ENCODE assay signal across 21 mouse cellular contexts in the genomic region with DNA sequence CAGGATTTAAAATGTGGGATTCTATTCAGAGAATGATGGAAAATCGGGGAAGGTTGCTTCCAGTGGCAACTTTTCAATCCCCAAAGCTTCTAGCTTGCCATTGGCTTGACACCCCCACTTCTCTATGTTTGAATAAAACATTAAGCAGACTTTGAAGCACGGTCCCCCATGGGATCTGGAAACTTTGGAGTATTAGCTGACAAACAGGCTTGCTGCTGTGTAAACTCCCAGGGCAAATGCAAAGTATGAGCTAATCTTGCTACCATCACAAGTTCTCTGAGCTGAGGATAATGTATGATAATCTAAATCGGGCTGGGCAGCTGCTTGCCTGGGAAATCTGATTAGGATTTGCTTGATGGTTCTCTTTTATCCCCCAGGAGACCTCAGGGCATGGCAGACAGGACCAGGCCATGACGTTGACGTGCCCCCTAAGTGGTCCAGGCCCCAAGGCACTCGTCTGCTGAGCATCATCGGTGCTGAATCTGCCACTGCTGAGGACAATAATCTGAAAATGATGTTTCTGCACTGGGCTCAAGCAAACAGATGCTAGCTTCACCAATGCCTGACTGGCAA.
DNase-seq lines count a peak whose midpoint lies in the region; ATAC-seq lines count a peak whose summit lies in the region.
"Had no signal": no experiment of that assay in that cellular context is flagged by ENCODE, and none has a peak within 500 bp of the region (broad histone marks: within the 10 kb centered on the region; RNA-seq: fewer than 3 reads in every experiment).

No protein-coding gene starts in this region.

- no peak overlapping the region for H3K27ac ChIP-seq in forebrain, embryonic 16.5 days (ENCODE audit: low read length)
- H3K27ac ChIP-seq in forebrain, embryonic 11.5 days (ENCODE audit: low read depth, low read length), result no peak overlapping the region
- H3K27ac ChIP-seq in neural tube, embryonic 11.5 days (ENCODE audit: low read depth, low read length), result no peak overlapping the region
- H3K27ac ChIP-seq in neural tube, embryonic 15.5 days (replicated peaks), result no peak overlapping the region
- H3K27ac ChIP-seq in midbrain, embryonic 14.5 days (replicated peaks; ENCODE audit: low read depth, low read length), result 0 out of 2 replicates have a peak overlapping the region, but pooled peaks have one; percentile 27
- no peak overlapping the region for H3K27ac ChIP-seq in liver, embryonic 11.5 days (ENCODE audit: low read depth, low read length)
- no peak overlapping the region for H3K27ac ChIP-seq in limb, embryonic 10.5 days
- H3K27ac ChIP-seq: embryonic facial prominence, embryonic 12.5 days; forebrain, embryonic 13.5 days; gastrocnemius, adult 2 months; limb, embryonic 13.5 days; liver, embryonic 13.5 days had no signal

- H3K36me3 ChIP-seq in forebrain, embryonic 16.5 days (ENCODE audit: control insufficient read depth, insufficient read depth), result no peaks in the 10 kb centered on the region
- no peaks in the 10 kb centered on the region for H3K36me3 ChIP-seq in forebrain, embryonic 11.5 days (ENCODE audit: control insufficient read depth, insufficient read depth, low read length)
- H3K36me3 ChIP-seq in neural tube, embryonic 11.5 days (ENCODE audit: control insufficient read depth, insufficient read depth, low read length), result no peaks in the 10 kb centered on the region
- no peaks in the 10 kb centered on the region for H3K36me3 ChIP-seq in neural tube, embryonic 15.5 days
- no peaks in the 10 kb centered on the region for H3K36me3 ChIP-seq in midbrain, embryonic 14.5 days (ENCODE audit: control insufficient read depth, insufficient read depth, low read length)
- no peaks in the 10 kb centered on the region for H3K36me3 ChIP-seq in liver, embryonic 11.5 days (ENCODE audit: control insufficient read depth, insufficient read depth, low read length)
- H3K36me3 ChIP-seq in limb, embryonic 10.5 days, result no peaks in the 10 kb centered on the region
- H3K36me3 ChIP-seq: embryonic facial prominence, embryonic 12.5 days; limb, embryonic 13.5 days; liver, embryonic 13.5 days had no signal

- WGBS in forebrain, embryonic 16.5 days, result 57% methylated on average over 7 of the region's 7 CpGs
- WGBS in forebrain, embryonic 11.5 days, result 70% methylated on average over 7 of the region's 7 CpGs
- 68% methylated on average over 7 of the region's 7 CpGs for WGBS in neural tube, embryonic 11.5 days
- WGBS in neural tube, embryonic 15.5 days, result 43% methylated on average over 7 of the region's 7 CpGs
- 14% methylated on average over 7 of the region's 7 CpGs for WGBS in midbrain, embryonic 14.5 days
- WGBS in liver, embryonic 11.5 days, result 51% methylated on average over 7 of the region's 7 CpGs
- WGBS in limb, embryonic 10.5 days, result 74% methylated on average over 7 of the region's 7 CpGs

- H3K4me2 ChIP-seq in forebrain, embryonic 16.5 days (ENCODE audit: low read length), result no peak overlapping the region
- no peak overlapping the region for H3K4me2 ChIP-seq in forebrain, embryonic 11.5 days (ENCODE audit: low read depth, low read length, severe bottlenecking)
- no peak overlapping the region for H3K4me2 ChIP-seq in neural tube, embryonic 11.5 days (ENCODE audit: low read depth)
- H3K4me2 ChIP-seq in neural tube, embryonic 15.5 days, result no peak overlapping the region
- no peak overlapping the region for H3K4me2 ChIP-seq in midbrain, embryonic 14.5 days (ENCODE audit: low read length)
- H3K4me2 ChIP-seq in liver, embryonic 11.5 days, result no peak overlapping the region
- H3K4me2 ChIP-seq: embryonic facial prominence, embryonic 12.5 days; forebrain, embryonic 13.5 days; limb, embryonic 13.5 days; liver, embryonic 13.5 days had no signal

- peak; percentile 26; the same call in 1 of the 2 replicates for ATAC-seq in forebrain, embryonic 16.5 days
- no peak for ATAC-seq in forebrain, embryonic 11.5 days (replicated peaks; ENCODE audit: low FRiP score)
- ATAC-seq in neural tube, embryonic 11.5 days (ENCODE audit: insufficient read depth, low FRiP score, low TSS enrichment), result no peak
- no peak for ATAC-seq in neural tube, embryonic 15.5 days (ENCODE audit: low FRiP score)
- peak; percentile 58; the same call in 1 of the 2 replicates for ATAC-seq in midbrain, embryonic 14.5 days (ENCODE audit: low FRiP score, low TSS enrichment)
- ATAC-seq in liver, embryonic 11.5 days (replicated peaks; ENCODE audit: low FRiP score), result no peak
- ATAC-seq: activated CD4-positive, CD25-positive, alpha-beta regulatory T cell, adult 4 months; forebrain, embryonic 13.5 days; intestine, postnatal 0 days had no signal

- H3K9ac ChIP-seq in forebrain, embryonic 16.5 days (replicated peaks; ENCODE audit: low read depth, low read length), result no peak overlapping the region
- H3K9ac ChIP-seq in forebrain, embryonic 11.5 days (ENCODE audit: low read length), result no peak overlapping the region
- H3K9ac ChIP-seq in neural tube, embryonic 11.5 days (ENCODE audit: low read length), result no peak overlapping the region
- no peak overlapping the region for H3K9ac ChIP-seq in neural tube, embryonic 15.5 days (replicated peaks)
- H3K9ac ChIP-seq in midbrain, embryonic 14.5 days (replicated peaks; ENCODE audit: low read length), result no peak overlapping the region
- H3K9ac ChIP-seq in liver, embryonic 11.5 days (ENCODE audit: low read depth, low read length), result no peak overlapping the region
- H3K9ac ChIP-seq: embryonic facial prominence, embryonic 12.5 days; forebrain, embryonic 13.5 days; limb, embryonic 13.5 days; liver, embryonic 13.5 days had no signal

- no peaks in the 10 kb centered on the region; the same call in 1 of the 2 replicates for H3K9me3 ChIP-seq in forebrain, embryonic 16.5 days (ENCODE audit: control insufficient read depth, low read length)
- no peaks in the 10 kb centered on the region for H3K9me3 ChIP-seq in forebrain, embryonic 11.5 days (ENCODE audit: control insufficient read depth, low read length)
- H3K9me3 ChIP-seq in neural tube, embryonic 11.5 days (ENCODE audit: control insufficient read depth, low read length), result no peaks in the 10 kb centered on the region
- H3K9me3 ChIP-seq in neural tube, embryonic 15.5 days (replicated peaks), result no peaks in the 10 kb centered on the region
- H3K9me3 ChIP-seq in midbrain, embryonic 14.5 days (ENCODE audit: control insufficient read depth, low read length), result no peaks in the 10 kb centered on the region
- no peaks in the 10 kb centered on the region for H3K9me3 ChIP-seq in liver, embryonic 11.5 days (ENCODE audit: control insufficient read depth, low read length)
- no peaks in the 10 kb centered on the region for H3K9me3 ChIP-seq in limb, embryonic 10.5 days (replicated peaks)
- H3K9me3 ChIP-seq: embryonic facial prominence, embryonic 12.5 days; forebrain, embryonic 13.5 days; liver, embryonic 13.5 days had no signal

- H3K4me3 ChIP-seq in forebrain, embryonic 16.5 days (replicated peaks; ENCODE audit: low read length), result no peak overlapping the region
- H3K4me3 ChIP-seq in forebrain, embryonic 11.5 days (ENCODE audit: low read depth, low read length), result no peak overlapping the region
- no peak overlapping the region for H3K4me3 ChIP-seq in neural tube, embryonic 11.5 days (ENCODE audit: low read depth, low read length)
- no peak overlapping the region for H3K4me3 ChIP-seq in neural tube, embryonic 15.5 days (replicated peaks)
- no peak overlapping the region for H3K4me3 ChIP-seq in midbrain, embryonic 14.5 days (replicated peaks; ENCODE audit: low read depth, low read length)
- no peak overlapping the region for H3K4me3 ChIP-seq in liver, embryonic 11.5 days (ENCODE audit: low read depth, low read length)
- H3K4me3 ChIP-seq in limb, embryonic 10.5 days, result no peak overlapping the region
- H3K4me3 ChIP-seq: embryonic facial prominence, embryonic 12.5 days; erythroblast, embryonic 14.5 days; forebrain, embryonic 13.5 days; gastrocnemius, adult 2 months; limb, embryonic 13.5 days; liver, embryonic 13.5 days had no signal

- H3K27me3 ChIP-seq in forebrain, embryonic 16.5 days (replicated peaks; ENCODE audit: control insufficient read depth, insufficient read depth, low read length), result no peaks in the 10 kb centered on the region
- H3K27me3 ChIP-seq in forebrain, embryonic 11.5 days (ENCODE audit: control insufficient read depth, insufficient read depth, low read length), result no peaks in the 10 kb centered on the region
- no peaks in the 10 kb centered on the region for H3K27me3 ChIP-seq in neural tube, embryonic 11.5 days (ENCODE audit: control insufficient read depth, insufficient read depth, low read length)
- no peaks in the 10 kb centered on the region for H3K27me3 ChIP-seq in neural tube, embryonic 15.5 days (replicated peaks)
- no peaks in the 10 kb centered on the region for H3K27me3 ChIP-seq in midbrain, embryonic 14.5 days (ENCODE audit: control insufficient read depth, insufficient read depth, low read length)
- no peaks in the 10 kb centered on the region for H3K27me3 ChIP-seq in liver, embryonic 11.5 days (replicated peaks; ENCODE audit: control insufficient read depth, insufficient read depth, low read length)
- H3K27me3 ChIP-seq in limb, embryonic 10.5 days (ENCODE audit: low read depth, poor library complexity, severe bottlenecking), result no peaks in the 10 kb centered on the region
- H3K27me3 ChIP-seq: embryonic facial prominence, embryonic 12.5 days; forebrain, embryonic 13.5 days; limb, embryonic 13.5 days; liver, embryonic 13.5 days had no signal

- 0 out of 2 replicates have a peak, but pooled peaks cover 3% of the 10 kb centered on the region for H3K4me1 ChIP-seq in forebrain, embryonic 16.5 days (replicated peaks; ENCODE audit: control insufficient read depth, insufficient read depth, low read length)
- no peaks in the 10 kb centered on the region for H3K4me1 ChIP-seq in forebrain, embryonic 11.5 days (replicated peaks; ENCODE audit: control insufficient read depth, insufficient read depth, low read length)
- no peaks in the 10 kb centered on the region for H3K4me1 ChIP-seq in neural tube, embryonic 11.5 days (ENCODE audit: control insufficient read depth, insufficient read depth, low read length)
- H3K4me1 ChIP-seq in neural tube, embryonic 15.5 days, result 0 out of 2 replicates have a peak, but pooled peaks cover 5% of the 10 kb centered on the region
- H3K4me1 ChIP-seq in midbrain, embryonic 14.5 days (ENCODE audit: control insufficient read depth, insufficient read depth, low read length), result peaks cover 4% of the 10 kb centered on the region; the same call in 1 of the 2 replicates
- no peaks in the 10 kb centered on the region for H3K4me1 ChIP-seq in liver, embryonic 11.5 days (replicated peaks; ENCODE audit: control insufficient read depth, insufficient read depth, low read length)
- H3K4me1 ChIP-seq in limb, embryonic 10.5 days, result no peaks in the 10 kb centered on the region
- H3K4me1 ChIP-seq: embryonic facial prominence, embryonic 12.5 days; limb, embryonic 13.5 days had no signal

- DNase-seq in forebrain, embryonic 11.5 days (ENCODE audit: low spot score), result no peak
- peak; percentile 41 for DNase-seq in neural tube, embryonic 11.5 days (ENCODE audit: low spot score)
- DNase-seq in midbrain, embryonic 14.5 days, result peak; percentile 78
- peak; percentile 77 for DNase-seq in retina, postnatal 1 day
- DNase-seq in liver, embryonic 11.5 days (ENCODE audit: low spot score), result no peak
- no peak for DNase-seq in limb, embryonic 10.5 days (ENCODE audit: low spot score)
- DNase-seq: cerebellum, adult 9-10 months; gastrocnemius, adult 2 months; kidney, postnatal 36 days; liver, embryonic 13.5 days; lung, adult 2 months; lung, postnatal 14 days; thymus, postnatal 14 days had no signal

Comparison
In these comparisons a context has a peak if more than half of its experiments do, and no peak if none do; other contexts are left out.
1. ATAC-seq: peak in forebrain, embryonic 16.5 days (single experiment) and midbrain, embryonic 14.5 days (single experiment); none in forebrain, embryonic 11.5 days (single experiment), neural tube, embryonic 11.5 days (single experiment), neural tube, embryonic 15.5 days (single experiment) and liver, embryonic 11.5 days (single experiment).
2. DNase-seq: peak in neural tube, embryonic 11.5 days (single experiment), midbrain, embryonic 14.5 days (single experiment) and retina, postnatal 1 day (single experiment); none in forebrain, embryonic 11.5 days (single experiment), liver, embryonic 11.5 days (single experiment) and limb, embryonic 10.5 days (single experiment).